Mouse (Mus musculus) limb, embryonic 10.5 days (tissue): Measurements from ENCODE around the gene Snx15. TPM values are rescaled to one million over a fixed set of nuclear protein-coding genes. Genes with fewer than 3 reads are reported as not detected.

Source experiments
- DNase-seq: peaks from one replicate; pipeline ENCODE4 v3.0.0-alpha.2; 2017; ENCODE audit warnings: low spot score
- H3K27ac ChIP-seq: fragments of 300-500 bp; sonication (generic); 2 replicates; pipeline ENCODE4 v1.5.1; 2016; ENCODE audit warnings: mild to moderate bottlenecking
- H3K27me3 ChIP-seq: fragments of 300-500 bp; sonication (generic); 2 replicates; pipeline ENCODE4 v1.6.1; 2016; ENCODE audit warnings: low read depth, mild to moderate bottlenecking; ENCODE audit not compliant: poor library complexity, severe bottlenecking
- H3K36me3 ChIP-seq: fragments of 300-500 bp; sonication (generic); 2 replicates; pipeline ENCODE4 v1.6.1; 2016; ENCODE audit warnings: mild to moderate bottlenecking, moderate library complexity
- H3K4me1 ChIP-seq: fragments of 300-500 bp; sonication (generic); 2 replicates; pipeline ENCODE4 v1.6.1; 2016
- H3K4me3 ChIP-seq: fragments of 300-500 bp; sonication (generic); 2 replicates; pipeline ENCODE4 v1.5.1; 2016; ENCODE audit warnings: mild to moderate bottlenecking, moderate library complexity
- H3K9me3 ChIP-seq: fragments of 300-500 bp; sonication (generic); replicated peaks from 2 replicates; pipeline ENCODE4 v1.6.1; 2016; ENCODE audit warnings: mild to moderate bottlenecking
- WGBS: fragments of 180-500 bp; shearing (Covaris S2); methylation state at CpG from one replicate; pipeline ENCODE4 v1.1.7; 2016; 5-methylcytosine and 5-hydroxymethylcytosine counted together
- polyA plus RNA-seq: library from polyadenylated mRNA; unstranded; fragments of >200 nt; fragmentation: Nextera tagmentation; extraction: Ambion mirVana; gene quantifications from 2 replicates; pipeline ENCODE4 v1.2.1, GENCODE M21; 2016

Snx15 gene
- polyA plus RNA-seq, 1 experiment from 2014 or later: 28.7 TPM

- Histone ChIP-seq H3K4me3 (no peak within 1 kb of the TSS), H3K4me1 (peaks cover 24% of the 10 kb centered on the region), H3K27me3 (no peaks in the 10 kb centered on the region), H3K9me3 (no peaks in the 10 kb centered on the region), H3K36me3 (peaks cover 45% of the 10 kb centered on the region), H3K27ac (no peak within 1 kb of the TSS)
- 95% methylated on average over 12 of the region's 12 CpGs for WGBS
- DNase-seq: no peak
Measured at GRCm38 (mm10) chr19:6079983-6080480, 48.1 kb downstream of the Snx15 start, which contains the start of gene Tmem262. TSS of gene Tmem262 (plus strand) at chr19:6080033.

- H3K9me3 ChIP-seq: no peaks in the 10 kb centered on the region
- peaks cover 13% of the 10 kb centered on the region for H3K4me1 ChIP-seq
- peak; percentile 83 for DNase-seq
- WGBS: 1% methylated on average over 33 of the region's 33 CpGs
- H3K27me3 ChIP-seq: no peaks in the 10 kb centered on the region
- H3K36me3 ChIP-seq: peaks cover 54% of the 10 kb centered on the region
- peak within 1 kb of the TSS; percentile 92 for H3K27ac ChIP-seq
- H3K4me3 ChIP-seq: peak within 1 kb of the TSS; percentile 78
Measured at GRCm38 (mm10) chr19:6076564-6077393, 51.3 kb downstream of the Snx15 start, which contains the start of gene Vps51. TSS of gene Vps51 (minus strand) at chr19:6077231.

GRCm38 (mm10) chr19:6073889-6074288 lies 54.2 kb downstream of the Snx15 start:
- Histone ChIP-seq H3K36me3 (peaks cover 58% of the 10 kb centered on the region), H3K9me3 (no peaks in the 10 kb centered on the region), H3K4me1 (peaks cover 13% of the 10 kb centered on the region), H3K27ac (no peak overlapping the region), H3K27me3 (no peaks in the 10 kb centered on the region), H3K4me3 (no peak overlapping the region)
- 94% methylated on average over 5 of the region's 5 CpGs for WGBS
- DNase-seq: no peak

- no peaks in the 10 kb centered on the region for H3K27me3 ChIP-seq
- H3K4me3 ChIP-seq: no peak overlapping the region
- no peak for DNase-seq
- H3K27ac ChIP-seq: no peak overlapping the region
- WGBS: 92% methylated on average over 19 of the region's 19 CpGs
- H3K9me3 ChIP-seq: no peaks in the 10 kb centered on the region
- peaks cover 28% of the 10 kb centered on the region for H3K4me1 ChIP-seq
- peaks cover 63% of the 10 kb centered on the region for H3K36me3 ChIP-seq
Measured at GRCm38 (mm10) chr19:6071261-6071660, 56.8 kb downstream of the Snx15 start.

GRCm38 (mm10) chr19:6070571-6071250 lies 57.4 kb downstream of the Snx15 start:
- Histone ChIP-seq H3K27me3 (no peaks in the 10 kb centered on the region), H3K9me3 (no peaks in the 10 kb centered on the region), H3K4me1 (peaks cover 28% of the 10 kb centered on the region), H3K4me3 (no peak overlapping the region), H3K36me3 (peaks cover 63% of the 10 kb centered on the region), H3K27ac (no peak overlapping the region)
- no peak for DNase-seq
- 88% methylated on average over 31 of the region's 31 CpGs for WGBS

- no peak for DNase-seq
- Histone ChIP-seq H3K36me3 (peaks cover 58% of the 10 kb centered on the region), H3K4me1 (peaks cover 28% of the 10 kb centered on the region), H3K4me3 (no peak overlapping the region), H3K27ac (no peak overlapping the region), H3K9me3 (no peaks in the 10 kb centered on the region), H3K27me3 (no peaks in the 10 kb centered on the region)
- WGBS: 88% methylated on average over 10 of the region's 10 CpGs
Measured at GRCm38 (mm10) chr19:6069851-6070250, 58.3 kb downstream of the Snx15 start.

Other genes with a start within 250 kb of the Snx15 start
- 5.2 and 5.9 TPM in 2 replicates for gene Tigd3, start 234.2 kb downstream of the Snx15 start, polyA plus RNA-seq
- gene Dpf2, start 215.3 kb downstream of the Snx15 start, polyA plus RNA-seq: 223 and 240 TPM in 2 replicates
- gene Cdc42ep2, start 203.5 kb downstream of the Snx15 start, polyA plus RNA-seq: 1.3 and 1.7 TPM in 2 replicates
- gene Pola2, start 164.1 kb downstream of the Snx15 start, polyA plus RNA-seq: 125 and 130 TPM in 2 replicates
- gene Slc22a20, start 142.2 kb downstream of the Snx15 start, polyA plus RNA-seq: not detected in 2 replicates
- gene Capn1, start 112.4 kb downstream of the Snx15 start, polyA plus RNA-seq: 2.0 and 2.4 TPM in 2 replicates
- 36.9 and 38.6 TPM in 2 replicates for gene Syvn1, start 81.7 kb downstream of the Snx15 start, polyA plus RNA-seq
- 90.3 and 91.4 TPM in 2 replicates for gene Mrpl49, start 70.5 kb downstream of the Snx15 start, polyA plus RNA-seq
- gene Fau, start 70.5 kb downstream of the Snx15 start, polyA plus RNA-seq: 820 and 955 TPM in 2 replicates
- 35.2 and 36.1 TPM in 2 replicates for gene Znhit2, start 67.1 kb downstream of the Snx15 start, polyA plus RNA-seq
- gene Tm7sf2, start 59.9 kb downstream of the Snx15 start, polyA plus RNA-seq: 24.4 and 28.8 TPM in 2 replicates
- 62.1 and 75.7 TPM in 2 replicates for gene Vps51, start 51.1 kb downstream of the Snx15 start, polyA plus RNA-seq
- not detected in 2 replicates for gene Tmem262, start 48.3 kb downstream of the Snx15 start, polyA plus RNA-seq
- 1.3 and 1.6 TPM in 2 replicates for gene Gm28374, start 46.0 kb downstream of the Snx15 start, polyA plus RNA-seq
- gene Zfpl1, start 43.3 kb downstream of the Snx15 start, polyA plus RNA-seq: 74.3 and 85.4 TPM in 2 replicates
- gene Cdca5, start 43.3 kb downstream of the Snx15 start, polyA plus RNA-seq: 70.6 and 76.4 TPM in 2 replicates
- gene AC131692.1, start 33.9 kb downstream of the Snx15 start, polyA plus RNA-seq: 0.56 and 0.89 TPM in 2 replicates
- gene Naaladl1, start 22.5 kb downstream of the Snx15 start, polyA plus RNA-seq: 0.54 and 0.75 TPM in 2 replicates
- gene Sac3d1, start 9.7 kb downstream of the Snx15 start, polyA plus RNA-seq: 65.4 and 73.3 TPM in 2 replicates
- not detected in 2 replicates for gene Batf2, start 12.7 kb upstream of the Snx15 start, polyA plus RNA-seq
- gene Arl2, start 13.2 kb upstream of the Snx15 start, polyA plus RNA-seq: 97.0 and 112 TPM in 2 replicates
- not detected in 2 replicates for gene Majin, start 56.1 kb upstream of the Snx15 start, polyA plus RNA-seq
- 0.97 and 2.1 TPM in 2 replicates for gene Gpha2, start 98.1 kb upstream of the Snx15 start, polyA plus RNA-seq
- 16.6 and 17.2 TPM in 2 replicates for gene Ppp2r5b, start 107.6 kb upstream of the Snx15 start, polyA plus RNA-seq
- gene Atg2a, start 113.4 kb upstream of the Snx15 start, polyA plus RNA-seq: 11.4 and 13.0 TPM in 2 replicates
- 72.5 and 74.9 TPM in 2 replicates for gene Ehd1, start 148.4 kb upstream of the Snx15 start, polyA plus RNA-seq
- 0.15 and 0.38 TPM in 2 replicates for gene Cdc42bpg, start 178.2 kb upstream of the Snx15 start, polyA plus RNA-seq
- gene Men1, start 206.7 kb upstream of the Snx15 start, polyA plus RNA-seq: 118 and 120 TPM in 2 replicates
- gene Map4k2, start 212.8 kb upstream of the Snx15 start, polyA plus RNA-seq: 10.4 and 15.2 TPM in 2 replicates
- 193 and 206 TPM in 2 replicates for gene Sf1, start 235.4 kb upstream of the Snx15 start, polyA plus RNA-seq